Mouse (Mus musculus) cortical plate, adult 2 months (tissue): Measurements from ENCODE around the gene Eea1.

Source experiments
- CTCF ChIP-seq: fragments of 200-500 bp; IDR thresholded peaks from 2 replicates; pipeline ENCODE4 v1.5.1; 2011; ENCODE audit warnings: mild to moderate bottlenecking, control low read depth, low read length; ENCODE audit not compliant: insufficient read depth; ENCODE audit errors: extremely low read depth
- POLR2A ChIP-seq: fragments of 200-500 bp; IDR thresholded peaks from 2 replicates; pipeline ENCODE4 v1.6.1; 2011; ENCODE audit warnings: mild to moderate bottlenecking, low read length, control low read depth; ENCODE audit not compliant: insufficient read depth; ENCODE audit errors: extremely low read depth

DNA sequence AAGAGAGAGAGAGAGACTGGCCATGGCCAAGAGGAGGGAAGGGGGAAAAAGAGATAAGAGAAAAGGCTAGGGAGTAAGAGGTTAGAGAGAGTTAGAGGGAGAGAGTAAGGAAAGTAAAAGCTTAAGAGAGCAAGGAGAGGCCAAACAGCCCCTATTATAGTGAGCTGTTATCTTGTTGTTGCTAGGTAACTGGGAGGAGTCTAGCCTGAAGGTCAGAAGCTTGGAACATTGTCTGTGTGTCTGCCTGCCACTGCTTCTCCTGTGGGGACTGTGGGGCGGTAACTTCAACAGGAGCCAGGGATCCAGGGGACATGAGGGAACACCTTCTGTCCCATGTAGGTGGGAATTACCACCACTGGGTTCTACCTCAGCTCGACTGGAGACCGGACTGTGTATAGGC is 108.1 kb downstream of the Eea1 start:
- no peak for TF ChIP-seq POLR2A
- TF ChIP-seq CTCF: no peak
